8 mouse cellular contexts compared by ENCODE assay signal in genomic region chr8:109536703-109537102, GRCm38 (mm10). TPM values are rescaled to one million over a fixed set of nuclear protein-coding genes. Genes with fewer than 3 reads are reported as not detected.
DNase-seq lines count a peak whose midpoint lies in the region; ATAC-seq lines count a peak whose summit lies in the region.

No protein-coding gene starts in this region.

- peak; percentile 91 for DNase-seq in ZHBTc4 (ENCODE audit: low read depth, low spot score)
- DNase-seq in cerebellum, postnatal 36 days: peak; percentile 65 to 72
- peak; percentile 64 for DNase-seq in gastrocnemius, adult 18-20 months (ENCODE audit: low spot score)
- peak; percentile 60 for DNase-seq in hindlimb bud, embryonic 11.5 days (ENCODE audit: extremely low spot score, low read depth, low spot score)
- DNase-seq in left cerebral cortex, adult 9 months (ENCODE audit: low spot score in 2 of 2): peak; percentile 46 to 87
- DNase-seq in right cerebral cortex, postnatal 25 days: peak; percentile 78

- peak; percentile 92 for ATAC-seq in megakaryocyte progenitor cell, adult 5-6 weeks (replicated peaks; ENCODE audit: poor library complexity)
- no peak for ATAC-seq in inflammation-experienced regulatory T-cells, adult 6 months

RNA-seq across cellular contexts. Expression of gene Dhx38, which starts 29.0 kb away (rescaled TPM):
- 10 to 100 TPM; 10.3 to 11.4 TPM for total RNA-seq in gastrocnemius, adult 18-20 months (2021)
- total RNA-seq in megakaryocyte progenitor cell, adult 5-6 weeks (2015): 15.0 and 18.8 TPM in 2 replicates
- 68.6 and 69.5 TPM in 2 replicates for total RNA-seq in megakaryocyte progenitor cell, adult 5-6 weeks (2017)
- 10 to 100 TPM; 12.1 to 13.6 (median 13.0) TPM for polyA plus RNA-seq in inflammation-experienced regulatory T-cells, adult 6 months (2017; shearing (Covaris generic))

RNA-seq across cellular contexts. Expression of gene Txnl4b, which starts 29.0 kb away (rescaled TPM):
- total RNA-seq in gastrocnemius, adult 18-20 months (2021): 1 to 10 TPM; 5.5 to 7.3 TPM
- total RNA-seq in megakaryocyte progenitor cell, adult 5-6 weeks (2015): 7.2 and 8.1 TPM in 2 replicates
- total RNA-seq in megakaryocyte progenitor cell, adult 5-6 weeks (2017): 16.5 and 18.4 TPM in 2 replicates
- 10 to 100 TPM; 15.1 to 24.2 (median 15.5) TPM for polyA plus RNA-seq in inflammation-experienced regulatory T-cells, adult 6 months (2017; shearing (Covaris generic))

RNA-seq across cellular contexts. Expression of gene Hp, which starts 42.3 kb away (rescaled TPM):
- 10 to 100 TPM; 12.9 to 28.3 TPM for total RNA-seq in gastrocnemius, adult 18-20 months (2021)
- 175 and 209 TPM in 2 replicates for total RNA-seq in megakaryocyte progenitor cell, adult 5-6 weeks (2015)
- total RNA-seq in megakaryocyte progenitor cell, adult 5-6 weeks (2017): 273 and 358 TPM in 2 replicates
- polyA plus RNA-seq in inflammation-experienced regulatory T-cells, adult 6 months (2017; shearing (Covaris generic)): 1 to 10 TPM in 1 of 3 experiments, under 1 TPM in 1, not detected in 1; 0.40 to 1.3 TPM

RNA-seq across cellular contexts. Expression of gene Pmfbp1, which starts 42.9 kb away (rescaled TPM):
- total RNA-seq in gastrocnemius, adult 18-20 months (2021): not detected
- total RNA-seq in megakaryocyte progenitor cell, adult 5-6 weeks (2015): not detected in 2 replicates
- not detected in 2 replicates for total RNA-seq in megakaryocyte progenitor cell, adult 5-6 weeks (2017)
- not detected for polyA plus RNA-seq in inflammation-experienced regulatory T-cells, adult 6 months (2017; shearing (Covaris generic))

Comparison
In these comparisons a context has a peak if more than half of its experiments do, and no peak if none do; other contexts are left out.
1. RNA of gene Hp, which starts 42.3 kb away (total RNA-seq): 175 to 358 TPM in megakaryocyte progenitor cell, adult 5-6 weeks; 12.9 to 28.3 TPM in gastrocnemius, adult 18-20 months; every median in the first group is over 4 times any median in the second.
2. Peak in every context shown above with its lines, with median percentiles within 50 percentile points of each other: DNase-seq.